Mouse (Mus musculus): Measurements from ENCODE around the gene Parp1.

- TF ChIP-seq CTCF (IDR thresholded peaks at IDR 0.05; ENCODE audit: borderline replicate concordance, insufficient read depth, low read depth, low read length) (no peak), POLR2A (IDR thresholded peaks at IDR 0.05; ENCODE audit: borderline replicate concordance, insufficient read depth, low read length) (no peak)
Measured at GRCm38 (mm10) chr1:180641518-180642227, 72.9 kb downstream of the Parp1 start.

Measured in cerebellum, adult 2 months (tissue).